ENCODE assay signal across 8 mouse cellular contexts in genomic region chr4:127243552-127243951, GRCm38 (mm10). TPM values are rescaled to one million over a fixed set of nuclear protein-coding genes. Genes with fewer than 3 reads are reported as not detected.
DNase-seq lines count a peak whose midpoint lies in the region; ATAC-seq lines count a peak whose summit lies in the region.

Smim12 (plus strand) TSS chr4:127243784.

- peak within 1 kb of the TSS; percentile 33; the same call in 1 of the 2 replicates for H3K27ac ChIP-seq in brown adipose tissue, adult 24 weeks (replicated peaks; ENCODE audit: low read depth, low read length)
- H3K27ac ChIP-seq in heart, embryonic 13.5 days (replicated peaks) = peak within 1 kb of the TSS; percentile 25
- peak within 1 kb of the TSS; percentile 65; the same call in 1 of the 2 replicates for H3K27ac ChIP-seq in liver, embryonic 12.5 days
- H3K27ac ChIP-seq in stomach, embryonic 15.5 days = 0 out of 2 replicates have a peak within 1 kb of the TSS, but pooled peaks have one; percentile 16

- H3K4me1 ChIP-seq in brown adipose tissue, adult 24 weeks (ENCODE audit: control insufficient read depth, insufficient read depth, insufficient read length, low read length) = no peaks in the 10 kb centered on the region
- H3K4me1 ChIP-seq in heart, embryonic 13.5 days = peaks cover 15% of the 10 kb centered on the region
- peaks cover 27% of the 10 kb centered on the region for H3K4me1 ChIP-seq in liver, embryonic 12.5 days
- H3K4me1 ChIP-seq in stomach, embryonic 15.5 days = peaks cover 7% of the 10 kb centered on the region

- peak; percentile 98 for ATAC-seq in heart, embryonic 13.5 days (ENCODE audit: extremely low read depth, insufficient number of reproducible peaks, low FRiP score, low TSS enrichment)
- ATAC-seq in liver, embryonic 12.5 days = peak; percentile 99
- ATAC-seq in stomach, embryonic 15.5 days (ENCODE audit: insufficient read depth, low FRiP score, low read depth) = peak; percentile 94

- peak; percentile 99 for DNase-seq in CD4-positive, CD25-positive, alpha-beta regulatory T cell, adult 2 months (ENCODE audit: low read depth, low spot score)
- DNase-seq in fat pad, adult 2 months (ENCODE audit: extremely low read depth, low read depth, low spot score) = peak; percentile 68
- DNase-seq in kidney, postnatal 10 days = peak; percentile 100
- DNase-seq in natural killer cell, adult 2 months (ENCODE audit: low spot score in 2 of 2) = peak; percentile 97 to 98

- no peaks in the 10 kb centered on the region for H3K9me3 ChIP-seq in heart, embryonic 13.5 days
- H3K9me3 ChIP-seq in liver, embryonic 12.5 days (replicated peaks) = no peaks in the 10 kb centered on the region
- H3K9me3 ChIP-seq in stomach, embryonic 15.5 days = no peaks in the 10 kb centered on the region

- peaks cover 18% of the 10 kb centered on the region for H3K27me3 ChIP-seq in heart, embryonic 13.5 days (replicated peaks)
- peaks cover 12% of the 10 kb centered on the region for H3K27me3 ChIP-seq in liver, embryonic 12.5 days (replicated peaks)
- no peaks in the 10 kb centered on the region; the same call in 1 of the 2 replicates for H3K27me3 ChIP-seq in stomach, embryonic 15.5 days (replicated peaks)

- peaks cover 19% of the 10 kb centered on the region for H3K36me3 ChIP-seq in heart, embryonic 13.5 days
- peaks cover 19% of the 10 kb centered on the region for H3K36me3 ChIP-seq in liver, embryonic 12.5 days
- H3K36me3 ChIP-seq in stomach, embryonic 15.5 days = peaks cover 9% of the 10 kb centered on the region

- peak within 1 kb of the TSS; percentile 96 for H3K9ac ChIP-seq in heart, embryonic 13.5 days
- peak within 1 kb of the TSS; percentile 93 for H3K9ac ChIP-seq in liver, embryonic 12.5 days
- peak within 1 kb of the TSS; percentile 94 for H3K9ac ChIP-seq in stomach, embryonic 15.5 days

- H3K4me2 ChIP-seq in heart, embryonic 13.5 days = peak within 1 kb of the TSS; percentile 98
- H3K4me2 ChIP-seq in liver, embryonic 12.5 days = peak within 1 kb of the TSS; percentile 91
- H3K4me2 ChIP-seq in stomach, embryonic 15.5 days = peak within 1 kb of the TSS; percentile 88

- peak within 1 kb of the TSS; percentile 82 for H3K4me3 ChIP-seq in brown adipose tissue, adult 24 weeks (ENCODE audit: insufficient read depth, low read depth, low read length)
- H3K4me3 ChIP-seq in heart, embryonic 13.5 days = peak within 1 kb of the TSS; percentile 99
- peak within 1 kb of the TSS; percentile 95 for H3K4me3 ChIP-seq in liver, embryonic 12.5 days
- peak within 1 kb of the TSS; percentile 99 for H3K4me3 ChIP-seq in stomach, embryonic 15.5 days (replicated peaks)

- WGBS in heart, embryonic 13.5 days = under 1% methylated on average over 29 of the region's 29 CpGs
- under 1% methylated on average over 29 of the region's 29 CpGs for WGBS in liver, embryonic 12.5 days (ENCODE audit: insufficient replicate concordance)
- under 1% methylated on average over 29 of the region's 29 CpGs for WGBS in stomach, embryonic 15.5 days

RNA-seq across cellular contexts. Expression of gene Smim12, which starts in this region (rescaled TPM):
- polyA plus RNA-seq in brown adipose tissue, adult 24 weeks (2012; ENCODE audit: insufficient read depth, insufficient read length, missing spikeins) = 30.7 and 42.6 TPM in 2 replicates
- 57.3 and 61.5 TPM in 2 replicates for polyA plus RNA-seq in heart, embryonic 13.5 days (2015; fragmentation: Nextera tagmentation; extraction: Ambion mirVana)
- 33.9 and 35.3 TPM in 2 replicates for polyA plus RNA-seq in liver, embryonic 12.5 days (2016; fragmentation: Nextera tagmentation; extraction: Ambion mirVana)
- 52.5 and 52.6 TPM in 2 replicates for polyA plus RNA-seq in stomach, embryonic 15.5 days (2015; fragmentation: Nextera tagmentation; extraction: Ambion mirVana)

Comparison
In these comparisons a context has a peak if more than half of its experiments do, and no peak if none do; other contexts are left out.
1. Peak in every context shown above with its lines: DNase-seq, ATAC-seq, H3K4me3 ChIP-seq and H3K27ac ChIP-seq.